Mouse (Mus musculus): Measurements from ENCODE around the gene Fgf13.

The Fgf13 gene

DNA sequence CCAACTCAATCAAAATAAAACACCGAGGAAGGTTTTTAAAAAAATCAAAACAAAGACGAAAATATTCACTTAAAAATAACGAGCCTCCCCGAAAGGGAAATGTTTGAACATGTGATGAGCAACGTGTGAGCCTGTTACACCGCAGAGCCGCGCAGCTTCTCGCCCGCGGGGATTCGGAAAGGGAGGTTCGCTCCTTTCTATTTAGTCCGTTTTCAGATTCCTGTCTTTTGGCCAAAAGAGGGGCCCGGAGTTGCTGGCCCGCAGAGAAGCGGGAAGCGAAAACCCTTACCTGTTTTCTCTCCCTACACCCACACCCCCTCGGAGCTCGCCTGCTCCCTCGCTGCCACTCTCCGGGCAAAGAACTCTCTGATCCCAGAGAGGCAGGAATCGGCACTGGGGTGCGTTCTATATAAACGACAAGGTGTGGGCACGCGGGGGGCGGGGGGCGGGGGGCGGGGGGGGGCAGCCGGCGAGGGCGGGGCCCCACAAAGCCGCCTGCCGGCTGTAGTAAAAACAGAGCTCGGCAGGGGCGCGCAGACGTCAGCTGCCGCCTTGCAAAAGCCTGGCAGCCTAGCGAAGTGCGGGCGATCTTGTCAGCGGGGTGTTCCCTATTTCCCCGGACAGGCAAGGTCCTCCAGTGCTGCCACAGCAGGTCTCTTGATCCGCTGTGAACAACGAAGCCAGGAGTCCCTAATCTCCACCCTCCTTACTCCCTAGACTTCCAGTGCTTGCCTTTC is at the start of gene Fgf13:
Gene Fgf13, minus strand, starts transcription at position 377 of the 737 bp plus-strand sequence.
- in situ Hi-C loops (cut with MboI, MseI): no loop called here

DNA sequence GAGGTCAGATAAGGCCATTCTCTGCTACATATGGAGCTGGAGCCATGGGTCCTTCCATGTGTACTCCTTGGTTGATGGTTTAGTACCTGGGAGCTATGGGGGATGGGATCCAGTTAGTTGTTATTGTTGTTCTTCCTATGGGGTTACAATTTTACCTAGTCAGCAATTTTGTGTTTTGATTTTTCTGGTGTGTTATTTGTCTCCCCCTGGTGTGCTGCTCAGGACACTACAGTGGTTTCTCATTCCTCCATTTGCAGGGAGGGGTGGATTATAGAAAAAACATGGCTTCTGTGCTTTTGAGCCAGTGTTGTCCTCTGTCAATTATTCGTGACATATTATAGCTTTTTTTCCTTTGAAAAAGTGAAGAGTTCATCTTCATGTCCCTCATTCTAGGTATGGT is 38.7 kb upstream of the Fgf13 start:
- in situ Hi-C loops (cut with MboI, MseI): loop anchor here (5.0 kb wide), 1 partner anchor 396 kb away; no protein-coding TSS in a partner anchor

DNA sequence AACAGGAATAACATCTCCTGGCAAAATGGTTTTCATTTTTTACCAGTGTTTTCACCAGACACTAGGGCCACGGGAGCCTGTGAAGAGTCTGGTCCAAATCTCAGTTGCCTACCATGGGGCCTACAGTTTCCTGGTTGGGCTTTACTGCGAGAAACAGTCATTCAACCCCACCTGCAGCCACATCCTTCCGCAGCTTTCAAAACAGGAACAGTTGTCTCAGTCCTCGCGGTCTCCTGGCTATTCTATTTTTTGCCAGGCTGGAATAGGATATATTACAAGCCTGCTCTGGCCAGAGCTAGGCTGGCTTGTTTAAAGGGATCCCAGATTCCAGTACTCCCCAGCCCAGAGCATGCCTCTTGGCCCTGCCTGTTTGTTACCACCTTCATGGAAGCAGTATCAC is 21.2 kb upstream of the Fgf13 start:
- in situ Hi-C loops (cut with MboI, MseI): no loop called here

DNA sequence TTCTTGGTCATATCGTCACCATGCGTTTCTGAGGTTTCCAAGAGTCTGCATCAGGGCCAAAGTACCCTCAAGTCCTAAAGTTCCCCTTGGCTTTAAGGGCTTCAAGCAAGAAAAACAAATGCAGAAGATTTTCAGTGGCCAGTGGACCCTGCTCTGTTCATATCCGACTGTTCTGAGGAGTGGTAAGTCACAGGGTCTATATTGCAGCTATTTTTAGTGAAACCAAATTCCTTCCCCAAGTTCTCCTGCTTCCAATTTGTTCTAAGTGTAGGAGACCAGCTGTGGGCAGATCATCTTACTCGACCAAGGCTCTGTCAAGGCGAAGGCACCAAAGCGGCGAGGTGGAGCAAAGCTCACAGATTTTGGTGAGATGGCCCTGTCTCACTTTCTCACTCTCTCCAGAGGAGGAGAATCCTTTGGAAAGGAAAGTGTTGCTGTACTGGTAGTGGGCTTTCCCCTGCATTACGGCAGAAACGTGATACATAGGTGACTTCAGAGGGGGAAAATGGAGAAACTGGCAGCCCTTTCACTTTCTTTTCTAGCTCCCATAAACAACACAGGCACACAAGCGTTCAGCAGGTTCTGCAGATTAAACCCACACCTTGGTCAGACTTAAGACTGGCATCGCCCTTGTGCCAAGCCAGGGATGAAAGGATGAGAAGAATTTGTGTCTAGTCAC is 17.8 kb upstream of the Fgf13 start:
- in situ Hi-C loops (cut with MboI, MseI): no loop called here

DNA sequence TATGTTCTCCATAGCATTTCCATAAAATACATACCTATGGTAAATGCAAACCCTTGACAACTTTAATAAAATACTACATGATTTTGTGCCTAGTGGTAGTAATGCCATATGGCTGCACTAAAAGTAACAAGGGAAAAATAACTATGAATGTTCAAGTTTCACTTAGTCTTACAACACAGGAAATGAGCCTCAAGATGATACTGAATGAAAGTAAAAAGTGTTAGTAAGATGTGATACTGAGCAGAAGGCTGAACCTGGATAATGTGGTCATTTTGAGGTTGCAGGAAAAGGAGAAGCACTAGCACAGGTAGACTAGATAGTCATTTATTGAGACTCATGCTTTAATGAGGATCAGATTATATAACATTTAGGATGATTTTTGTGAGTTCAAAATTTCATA is 16.2 kb upstream of the Fgf13 start:
- in situ Hi-C loops (cut with MboI, MseI): no loop called here

DNA sequence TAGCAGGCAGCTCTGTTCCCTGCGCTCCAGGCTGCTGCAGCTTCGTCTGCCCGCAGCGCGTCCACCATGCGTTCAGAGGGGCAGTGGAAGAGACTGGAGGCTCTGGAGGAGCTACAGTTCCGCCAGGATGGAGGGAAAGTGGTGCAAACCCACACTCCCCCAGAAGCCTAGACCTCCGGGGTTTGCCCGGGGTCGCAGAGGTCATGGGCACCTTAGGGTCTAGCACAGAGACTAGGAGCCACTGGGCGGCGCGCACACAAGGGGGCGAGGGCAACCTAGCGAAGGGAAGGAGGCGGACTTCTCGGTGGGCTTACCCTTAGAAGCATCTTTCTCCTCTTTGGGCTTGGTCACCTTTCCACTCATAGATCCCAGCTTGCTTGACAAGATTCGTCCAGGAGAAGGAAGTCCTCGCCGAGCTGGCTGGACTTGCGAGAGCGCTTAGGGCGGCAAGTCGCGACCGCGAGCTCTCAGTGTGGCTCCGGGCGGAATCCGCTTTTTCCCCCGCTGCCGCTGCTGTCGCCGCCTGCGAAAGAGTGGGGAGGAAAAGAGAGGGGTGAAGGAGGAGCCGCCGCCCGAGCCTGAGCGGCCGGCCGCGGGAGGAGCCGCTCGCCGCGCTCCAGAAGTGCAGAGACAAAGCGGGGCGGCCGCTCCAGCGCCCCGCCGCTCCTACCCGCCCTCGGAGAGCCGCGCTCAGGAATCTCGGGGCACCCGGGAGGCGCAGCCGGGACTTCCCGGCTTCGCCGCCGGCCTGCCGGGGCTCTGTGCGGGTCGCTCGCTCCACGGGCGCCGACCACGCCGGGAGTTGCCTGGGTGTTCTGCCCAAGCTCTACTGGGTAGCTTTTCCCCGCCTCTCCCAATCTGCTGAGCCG is 811 bp downstream of the Fgf13 start:
- in situ Hi-C loops (cut with MboI, MseI): no loop called here

DNA sequence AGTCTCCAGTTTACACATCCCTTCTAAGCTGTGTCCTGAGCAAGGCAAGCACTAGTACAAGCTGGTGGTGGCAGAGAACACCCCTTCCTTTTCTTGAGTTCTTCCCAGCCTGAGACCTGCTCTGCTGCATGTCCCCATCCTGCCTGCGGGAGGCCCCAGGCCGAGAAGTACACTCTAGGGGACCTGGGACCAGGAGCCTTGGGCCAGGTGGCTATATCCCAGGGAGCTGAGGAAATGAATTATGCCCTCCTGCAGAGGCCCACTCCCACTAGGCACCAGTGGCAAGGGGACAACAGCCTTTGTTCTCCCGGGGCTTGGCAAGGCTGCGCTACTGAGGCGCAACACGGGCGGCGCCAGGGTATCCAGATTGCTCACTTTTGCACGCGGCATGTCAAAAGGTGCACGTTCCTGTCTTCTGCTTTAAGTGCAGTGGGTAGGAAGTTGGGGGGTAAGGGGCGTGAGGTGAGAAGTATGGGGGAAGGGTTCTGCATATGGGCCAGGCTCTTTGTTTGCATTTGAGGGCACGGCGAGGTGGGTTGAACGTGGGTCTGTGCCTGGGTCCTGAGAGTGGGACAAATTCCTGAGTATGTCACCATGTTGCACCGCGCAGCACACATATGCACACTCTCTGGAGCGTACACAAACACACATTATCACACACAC is 1.7 kb downstream of the Fgf13 start:
- in situ Hi-C loops (cut with MboI, MseI): no loop called here

DNA sequence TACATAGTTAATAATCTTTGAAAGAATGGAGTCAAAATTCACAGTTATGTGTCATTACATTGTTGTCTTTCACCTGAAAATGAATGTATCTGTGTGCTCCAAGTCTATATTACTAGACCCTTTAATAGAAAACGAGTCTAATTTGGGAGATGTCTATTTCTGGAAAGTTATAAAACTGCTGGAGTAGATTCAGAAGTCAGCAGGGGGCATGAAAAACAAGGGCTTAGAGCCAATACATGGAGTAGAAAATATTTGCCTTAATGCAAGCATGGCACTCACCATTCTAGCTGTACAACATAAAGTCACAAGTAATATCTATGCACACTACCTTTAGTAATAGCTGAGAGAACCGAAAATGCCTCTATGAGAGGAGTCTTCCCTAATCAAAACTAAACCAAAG is 19.9 kb downstream of the Fgf13 start:
- in situ Hi-C loops (cut with MboI, MseI): no loop called here

DNA sequence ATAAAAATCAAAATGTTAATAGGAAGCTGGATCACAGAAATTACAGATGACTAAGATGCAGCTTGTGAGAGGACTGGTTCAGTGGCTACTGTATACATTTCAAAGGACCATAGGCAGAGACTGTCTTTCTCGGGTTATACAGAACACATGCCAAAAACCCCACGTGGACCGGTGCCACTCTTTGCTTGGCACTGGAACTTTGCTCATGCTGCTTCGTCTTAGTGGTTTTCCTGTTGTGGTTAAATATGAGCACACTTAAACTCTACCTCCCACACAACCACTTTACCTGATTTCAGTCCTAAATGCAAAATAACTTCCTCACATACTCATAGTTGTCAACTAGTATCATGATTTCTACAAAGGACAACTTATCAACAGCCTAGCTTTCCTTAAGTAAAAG is 59.6 kb downstream of the Fgf13 start:
- in situ Hi-C loops (cut with MboI, MseI): no loop called here

DNA sequence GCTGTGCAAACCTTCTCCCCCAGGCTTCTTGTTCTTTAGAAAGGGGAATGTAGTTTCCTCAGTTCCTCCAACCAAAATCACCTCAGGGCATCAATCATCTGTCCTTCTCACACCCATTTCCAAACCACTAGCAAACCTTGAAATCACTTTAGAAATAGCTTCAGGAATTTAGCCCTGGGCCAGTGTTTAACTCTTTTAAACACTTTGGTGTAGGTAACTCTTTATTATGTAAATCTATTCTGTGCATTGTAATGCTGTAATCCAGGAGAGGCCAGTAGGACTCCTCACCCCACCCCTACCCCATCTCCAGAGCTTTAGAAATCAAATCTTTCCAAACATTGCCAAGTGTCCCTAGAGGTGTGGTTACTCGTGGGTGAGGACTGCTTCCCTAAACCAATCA is 74.5 kb downstream of the Fgf13 start:
- in situ Hi-C loops (cut with MboI, MseI): no loop called here

DNA sequence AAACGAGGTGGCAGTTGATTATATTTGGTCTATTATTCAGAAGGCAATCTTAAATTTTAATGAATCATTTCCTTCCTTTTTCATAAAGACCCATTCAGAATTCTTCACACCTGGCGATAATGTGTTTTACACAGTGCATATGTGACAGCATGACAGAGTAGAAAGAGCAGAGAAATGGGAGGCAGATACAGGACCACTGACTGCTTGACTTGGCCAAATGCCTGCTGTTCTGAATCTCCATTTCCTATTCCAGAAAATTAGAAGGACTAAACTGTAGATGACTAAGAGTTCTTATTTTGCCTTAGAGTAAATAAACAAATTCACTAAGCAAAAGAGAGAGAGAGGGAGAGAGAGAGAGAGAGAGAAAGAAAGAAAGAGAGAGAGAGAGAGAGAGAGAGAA is 82.4 kb downstream of the Fgf13 start:
- in situ Hi-C loops (cut with MboI, MseI): no loop called here

DNA sequence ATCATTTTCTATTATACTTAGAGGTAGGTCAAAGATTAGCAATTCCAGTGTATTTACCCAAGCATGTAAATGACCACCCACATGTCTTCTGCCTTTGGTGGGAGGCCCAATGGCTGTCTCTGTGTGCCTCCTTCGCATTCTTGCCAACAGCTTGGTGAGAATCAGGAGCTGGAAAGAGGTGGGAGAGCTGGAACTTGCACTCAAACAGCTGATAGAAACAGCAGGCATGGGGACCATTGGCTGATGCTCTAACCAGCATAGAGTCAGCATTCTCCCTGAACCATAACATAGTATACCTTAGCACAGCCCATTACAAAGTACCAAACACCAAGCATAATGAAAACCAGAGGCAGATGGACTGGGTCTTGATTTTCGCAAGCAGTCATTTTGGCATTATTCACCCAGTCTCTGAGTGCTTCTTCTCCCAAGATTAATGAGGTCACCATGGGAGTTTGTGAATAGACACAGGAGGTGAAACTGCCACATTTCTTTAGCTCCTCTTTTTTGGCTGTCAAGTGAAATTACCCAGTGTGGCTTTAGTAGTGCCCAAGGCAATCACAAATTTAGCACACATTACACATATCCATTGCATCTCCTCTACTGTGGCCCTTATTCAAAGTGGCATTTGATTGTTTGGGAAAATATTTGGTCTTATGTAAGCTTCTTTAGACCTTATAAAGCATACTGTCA is 165.1 kb downstream of the Fgf13 start:
- in situ Hi-C loops (cut with MboI, MseI): no loop called here

DNA sequence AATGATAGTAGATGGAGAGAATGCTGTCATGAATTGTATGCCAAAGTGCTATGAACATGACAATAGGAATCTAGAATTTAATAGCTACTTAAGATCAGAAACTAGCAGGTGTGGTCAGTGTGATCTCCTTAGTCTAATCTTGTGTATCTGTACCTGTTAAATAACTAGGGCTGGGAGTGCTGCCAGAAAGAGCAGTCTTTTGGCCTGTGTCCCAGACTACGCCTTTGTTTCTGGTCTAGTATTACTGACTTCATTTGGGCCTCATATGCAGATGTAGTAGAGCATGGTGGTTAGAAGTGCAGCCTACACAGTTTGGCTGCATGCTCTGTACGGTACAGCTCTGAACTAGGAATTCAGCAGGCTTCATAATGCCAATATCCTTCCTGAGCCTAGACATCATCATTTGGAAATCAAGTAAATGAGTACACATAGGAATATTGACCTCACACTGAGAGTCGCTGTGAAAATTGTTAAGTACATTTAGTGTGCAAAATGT is 276.9 kb downstream of the Fgf13 start:
- in situ Hi-C loops (cut with MboI, MseI): no loop called here

DNA sequence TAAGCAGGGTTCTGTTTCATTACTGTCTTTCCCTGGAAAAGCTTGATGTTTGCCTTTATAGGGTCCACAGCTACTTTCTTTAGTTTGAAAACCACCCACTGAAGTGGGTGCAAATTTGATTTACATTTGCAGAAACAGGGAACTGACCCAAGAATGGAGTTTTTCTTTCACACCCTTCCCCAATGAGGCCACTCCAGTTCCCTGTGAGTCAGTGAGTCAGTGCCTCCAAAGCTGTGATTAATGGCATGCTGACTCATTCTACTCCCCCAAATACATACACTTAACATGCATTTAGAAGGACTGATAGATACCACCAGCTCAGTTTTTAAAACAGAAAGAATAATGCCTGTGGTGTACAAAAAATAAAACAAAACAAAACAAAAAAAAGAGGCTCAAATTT is 316.3 kb downstream of the Fgf13 start:
- in situ Hi-C loops (cut with MboI, MseI): no loop called here

DNA sequence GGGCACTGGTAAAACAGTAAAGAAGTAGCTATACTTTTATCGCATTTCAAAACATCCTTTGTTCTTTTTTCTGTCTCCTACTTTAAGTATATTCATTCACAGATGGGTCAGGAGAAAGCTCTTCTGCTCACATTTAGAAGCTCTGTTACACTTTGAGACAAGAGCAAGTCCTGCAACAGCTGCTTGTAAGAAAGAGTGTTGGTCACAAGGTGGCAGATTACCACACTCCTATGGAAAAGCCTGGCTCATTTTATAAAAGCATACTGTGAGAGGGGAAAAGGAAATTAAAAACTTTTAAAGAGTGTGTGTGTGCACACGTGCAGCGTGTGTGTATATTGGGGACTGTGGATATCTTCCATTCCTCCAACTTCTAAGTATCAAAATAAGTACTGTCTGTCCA is 324.1 kb downstream of the Fgf13 start:
- in situ Hi-C loops (cut with MboI, MseI): no loop called here

DNA sequence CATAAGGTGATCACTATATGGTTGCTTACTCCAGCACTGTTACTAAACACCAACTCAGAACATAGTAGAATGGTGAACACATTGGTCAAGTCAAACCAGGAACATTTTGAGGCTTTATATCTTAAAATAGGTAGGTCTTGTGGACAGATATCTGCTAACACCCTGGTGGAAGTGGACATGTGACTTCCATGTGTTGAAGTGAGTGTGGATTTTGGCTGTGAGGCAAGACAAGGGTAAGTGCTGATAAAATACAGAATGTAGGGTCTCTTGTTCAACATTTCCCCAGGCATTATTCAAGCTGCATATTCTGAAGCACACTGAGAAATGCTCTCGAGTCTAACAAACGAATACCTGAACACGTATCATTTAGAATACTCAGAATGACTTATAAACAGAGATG is 324.7 kb downstream of the Fgf13 start:
- in situ Hi-C loops (cut with MboI, MseI): no loop called here

DNA sequence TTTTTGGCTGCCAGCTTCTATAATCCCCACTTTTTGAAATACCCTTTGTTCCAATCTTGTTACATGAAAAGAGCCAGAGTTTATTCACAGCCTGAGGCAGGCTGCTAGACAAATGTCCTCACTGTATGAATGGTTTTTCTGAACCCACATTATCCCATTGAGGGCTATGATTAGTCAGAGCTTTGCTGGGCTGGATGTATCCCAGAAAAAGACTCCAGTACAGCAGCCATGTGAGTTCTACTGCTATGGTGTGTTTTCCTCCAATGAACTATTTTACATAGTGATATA is 326.5 kb downstream of the Fgf13 start:
- in situ Hi-C loops (cut with MboI, MseI): no loop called here

DNA sequence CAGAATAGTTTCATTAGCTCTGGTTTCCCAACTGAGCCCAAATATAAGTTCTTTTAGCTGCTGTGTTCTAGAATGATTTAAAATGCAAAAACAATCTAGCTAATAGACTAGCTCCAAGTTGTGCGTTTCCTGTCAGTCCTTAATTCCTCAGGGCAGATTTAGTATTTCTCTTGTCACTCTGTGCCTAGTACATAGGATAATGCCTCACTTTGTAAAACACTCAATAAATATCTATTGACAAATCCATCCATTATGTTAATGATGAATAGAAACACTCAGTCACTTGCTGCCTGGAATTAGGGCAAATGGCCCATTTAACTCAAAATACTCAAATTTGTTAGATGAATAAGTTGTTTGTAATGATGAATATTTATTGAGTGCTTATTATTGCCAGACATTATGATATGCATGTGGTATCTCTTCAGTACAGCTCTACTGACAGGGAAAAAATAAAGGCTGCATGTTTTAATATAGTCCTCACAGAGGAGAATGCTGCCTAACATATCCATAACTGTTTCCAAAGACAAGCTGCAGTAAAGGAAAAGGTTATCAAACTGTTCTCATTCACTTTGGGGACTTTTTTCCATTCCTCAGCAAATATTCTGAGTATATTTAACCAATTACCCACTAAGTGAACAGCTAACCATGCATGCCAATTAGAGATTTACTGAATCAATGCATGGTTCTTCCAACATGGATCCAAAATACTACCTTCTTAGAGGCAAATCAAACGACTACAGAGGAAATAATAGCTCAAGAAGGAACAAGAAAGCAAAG is 327.0 kb downstream of the Fgf13 start:
- in situ Hi-C loops (cut with MboI, MseI): no loop called here

DNA sequence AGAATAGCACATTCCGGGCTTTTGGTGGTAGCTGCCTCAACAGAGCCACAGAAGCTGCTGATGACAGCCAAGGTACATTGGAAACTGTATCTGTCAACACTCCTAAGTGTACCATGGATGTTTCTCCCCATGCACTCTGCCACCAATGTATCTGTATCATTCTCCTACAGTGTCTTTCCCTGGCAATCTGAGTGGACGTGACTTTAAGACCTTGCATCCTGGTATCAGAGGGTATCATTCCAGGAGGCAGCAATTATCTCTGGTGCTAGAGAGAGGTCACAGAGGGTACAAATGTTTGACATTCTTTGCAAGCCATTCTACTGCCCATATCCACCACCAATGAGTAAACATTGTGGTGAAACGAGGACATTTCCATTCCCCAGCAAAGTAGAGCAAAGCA is 347.2 kb downstream of the Fgf13 start:
- in situ Hi-C loops (cut with MboI, MseI): no loop called here

DNA sequence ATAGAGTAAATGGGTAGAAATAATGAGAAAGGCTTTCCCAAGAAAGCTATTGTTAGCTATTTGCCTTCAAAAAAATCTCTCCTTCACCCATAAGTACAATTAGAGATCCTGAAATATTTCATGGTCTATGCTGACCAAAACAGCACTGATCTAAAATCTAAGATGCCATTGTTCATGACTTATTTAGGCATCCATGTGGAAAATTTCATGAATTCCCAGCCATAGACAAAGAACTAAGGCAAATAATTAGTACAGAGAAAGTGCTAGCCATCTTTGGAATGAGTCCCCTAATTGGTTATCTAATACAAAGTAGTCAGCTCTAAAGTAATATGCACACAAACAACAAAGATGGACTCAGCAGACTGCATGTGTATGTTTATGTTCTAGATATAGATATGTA is 366.7 kb downstream of the Fgf13 start:
- in situ Hi-C loops (cut with MboI, MseI): no loop called here

DNA sequence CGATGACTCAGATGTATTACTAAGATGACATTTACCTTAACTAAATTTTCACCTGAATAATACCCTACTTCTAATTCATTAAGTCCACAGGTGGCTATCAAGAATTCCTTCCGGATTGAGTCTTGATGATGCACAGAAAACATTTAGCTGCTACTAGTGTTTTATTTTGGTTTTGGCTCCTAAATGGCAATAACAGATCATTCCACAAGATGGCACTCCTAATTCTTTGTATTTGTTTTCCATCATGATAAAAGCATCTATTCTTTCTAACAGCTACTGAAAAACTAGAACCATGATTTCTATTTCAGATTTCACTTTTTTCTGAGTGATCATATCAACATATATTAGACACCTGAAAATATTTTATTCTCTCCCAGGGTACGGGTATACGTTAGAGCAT is 373.7 kb downstream of the Fgf13 start:
- in situ Hi-C loops (cut with MboI, MseI): loop anchor here (5.0 to 25.0 kb wide), 2 partner anchors 423 to 818 kb away; no protein-coding TSS in a partner anchor
